Mouse (Mus musculus): ENCODE data around the gene Rin2. TPM values are rescaled to one million over a fixed set of nuclear protein-coding genes. Genes with fewer than 3 reads are reported as not detected.

Gene Rin2
- total RNA-seq, 2 experiments from 2014 or later, result 33.4 to 34.7 TPM

GRCm38 (mm10) chr2:145822783-145823729 lies 148.0 kb downstream of the Rin2 start:
- no peak for DNase-seq (ENCODE audit: low spot score in 2 of 2)

GRCm38 (mm10) chr2:145824749-145825148 lies 149.7 kb downstream of the Rin2 start:
- DNase-seq (ENCODE audit: low spot score in 2 of 2), result no peak

GRCm38 (mm10) chr2:145825221-145825620 lies 150.2 kb downstream of the Rin2 start:
- no peak for DNase-seq (ENCODE audit: low spot score in 2 of 2)

- no peak for DNase-seq (ENCODE audit: low spot score in 2 of 2)
Measured at GRCm38 (mm10) chr2:145827930-145828329, 152.9 kb downstream of the Rin2 start.

GRCm38 (mm10) chr2:145828603-145829002 lies 153.6 kb downstream of the Rin2 start:
- DNase-seq (ENCODE audit: low spot score in 2 of 2), result no peak

- DNase-seq (ENCODE audit: low spot score in 2 of 2), result no peak
Measured at GRCm38 (mm10) chr2:145829231-145829630, 154.2 kb downstream of the Rin2 start.

GRCm38 (mm10) chr2:145830417-145830816 lies 155.4 kb downstream of the Rin2 start:
- DNase-seq (ENCODE audit: low spot score in 2 of 2), result no peak

GRCm38 (mm10) chr2:145831949-145832835 lies 157.2 kb downstream of the Rin2 start:
- DNase-seq (ENCODE audit: low spot score in 2 of 2), result no peak

GRCm38 (mm10) chr2:145832836-145833221 lies 157.8 kb downstream of the Rin2 start:
- DNase-seq (ENCODE audit: low spot score in 2 of 2), result no peak

- DNase-seq (ENCODE audit: low spot score in 2 of 2), result no peak
Measured at GRCm38 (mm10) chr2:145833341-145833740, 158.3 kb downstream of the Rin2 start.

GRCm38 (mm10) chr2:145835920-145836319 lies 160.9 kb downstream of the Rin2 start:
- DNase-seq (ENCODE audit: low spot score in 2 of 2), result no peak

- DNase-seq (ENCODE audit: low spot score in 2 of 2), result no peak
Measured at GRCm38 (mm10) chr2:145838675-145839074, 163.7 kb downstream of the Rin2 start.

GRCm38 (mm10) chr2:145839565-145840315 lies 164.7 kb downstream of the Rin2 start:
- no peak for DNase-seq (ENCODE audit: low spot score in 2 of 2)

- no peak for DNase-seq (ENCODE audit: low spot score in 2 of 2)
Measured at GRCm38 (mm10) chr2:145840320-145840719, 165.3 kb downstream of the Rin2 start.

GRCm38 (mm10) chr2:145840910-145841870 lies 166.2 kb downstream of the Rin2 start:
- DNase-seq (ENCODE audit: low spot score in 2 of 2), result no peak

GRCm38 (mm10) chr2:145843322-145843721 lies 168.3 kb downstream of the Rin2 start:
- no peak for DNase-seq (ENCODE audit: low spot score in 2 of 2)

- no peak for DNase-seq (ENCODE audit: low spot score in 2 of 2)
Measured at GRCm38 (mm10) chr2:145846595-145846994, 171.6 kb downstream of the Rin2 start.

- no peak for DNase-seq (ENCODE audit: low spot score in 2 of 2)
Measured at GRCm38 (mm10) chr2:145849170-145849905, 174.3 kb downstream of the Rin2 start.

GRCm38 (mm10) chr2:145850779-145851178 lies 175.8 kb downstream of the Rin2 start:
- no peak for DNase-seq (ENCODE audit: low spot score in 2 of 2)

Measured in adrenal gland, postnatal 4 days (tissue).